Mouse (Mus musculus): Measurements from ENCODE around the gene CT030661.1.
"Not testable (repeated sequence)": the region's sequence is repeated elsewhere in the genome, so short reads cannot be mapped to it uniquely, and the experiment has no call there.

CT030661.1 gene

GRCm38 (mm10) chr17:22314730-22315226 lies at the start of gene CT030661.1:
TSS of gene CT030661.1 (minus strand) at chr17:22314837.
- peak; percentile 91 for DNase-seq (ENCODE audit: low read depth, low spot score)

DNA sequence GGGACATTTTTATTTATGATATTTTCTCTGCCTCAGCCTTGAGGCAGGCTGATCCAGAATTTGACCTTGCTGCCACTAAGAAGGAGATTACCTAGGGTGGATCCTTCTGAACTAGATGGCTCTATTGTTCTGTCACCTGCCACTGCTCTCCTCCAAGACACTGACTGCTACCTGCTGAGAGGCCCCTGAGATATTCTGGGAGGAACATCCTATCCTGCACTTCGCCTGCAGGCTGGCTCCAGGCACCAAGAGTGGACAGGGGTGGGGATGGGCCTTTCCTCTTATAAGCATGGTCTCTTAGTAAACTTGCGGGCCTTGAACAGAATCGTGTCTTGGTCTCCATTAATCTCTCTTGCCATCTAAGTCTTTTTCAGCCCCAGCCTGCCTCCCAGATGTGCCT lies 49.3 kb upstream of the CT030661.1 start:
- DNase-seq (ENCODE audit: low read depth, low spot score) = no peak

DNA sequence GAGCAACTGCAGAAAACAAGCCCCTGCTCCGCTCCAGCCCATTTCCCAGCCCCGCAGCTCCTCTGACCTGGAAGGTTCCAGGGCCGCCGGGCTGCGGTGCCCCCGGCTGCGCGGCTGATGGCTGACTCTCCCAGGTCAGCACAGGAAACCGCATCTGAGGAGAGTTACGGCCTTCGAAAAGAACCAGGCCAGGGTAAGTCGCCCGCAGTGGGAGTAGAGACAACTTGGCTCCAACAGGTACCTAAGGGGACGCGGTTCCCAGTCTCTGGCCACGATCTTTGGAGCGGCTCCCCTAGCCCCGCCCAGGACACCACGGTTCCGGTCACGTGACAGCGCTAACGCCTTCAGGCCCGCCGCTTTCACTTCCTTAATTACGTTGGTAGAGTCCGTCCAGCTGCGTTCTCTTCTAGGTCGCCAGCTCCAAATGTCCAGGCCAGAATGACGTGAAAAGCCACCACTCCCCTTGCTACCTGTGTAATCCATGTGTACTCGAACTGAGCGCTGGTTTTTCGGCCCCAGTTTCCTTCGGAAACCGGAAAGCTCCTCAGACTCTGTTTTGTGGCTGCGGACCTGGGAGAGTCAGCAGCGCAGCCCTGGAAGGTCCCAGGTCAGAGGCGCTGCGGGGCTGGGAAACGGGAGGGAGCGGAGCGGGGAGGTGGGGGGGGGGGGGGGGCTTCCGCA lies 46.6 kb upstream of the CT030661.1 start, which contains the start of the genes Zfp944 and Zfp758:
Gene Zfp944, minus strand, starts transcription at position 300 of the 681 bp plus-strand sequence.
Gene Zfp758, plus strand, starts transcription at position 353 of the 681 bp plus-strand sequence.
- peak; percentile 28 for DNase-seq (ENCODE audit: low read depth, low spot score)

- no peak for DNase-seq (ENCODE audit: low read depth, low spot score)
Measured at GRCm38 (mm10) chr17:22360572-22360971, 45.9 kb upstream of the CT030661.1 start.

GRCm38 (mm10) chr17:22352794-22353193 lies 38.2 kb upstream of the CT030661.1 start:
- DNase-seq (ENCODE audit: low read depth, low spot score) = peak; percentile 16

GRCm38 (mm10) chr17:22315247-22315646 lies 610 bp upstream of the CT030661.1 start:
- not testable (repeated sequence) for DNase-seq (ENCODE audit: low read depth, low spot score)

DNA sequence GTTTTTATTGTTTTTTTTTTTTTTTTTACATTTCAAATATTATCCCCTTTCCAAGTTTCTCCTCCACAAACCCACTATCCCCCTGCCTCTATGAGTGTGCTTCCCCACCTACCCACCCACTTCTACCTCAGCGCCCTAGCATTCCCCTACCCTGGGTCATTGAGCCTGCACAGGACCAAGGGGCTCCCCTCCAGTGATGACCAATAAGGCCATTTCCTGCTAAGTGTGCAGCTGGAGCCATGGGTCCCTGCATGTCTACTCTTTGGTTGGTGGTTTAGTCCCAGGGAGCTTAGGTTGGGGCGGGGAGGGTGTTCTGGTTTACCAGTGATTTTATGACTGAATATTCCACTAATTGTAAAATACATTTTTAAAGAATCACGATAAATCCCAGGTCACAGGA lies 418 bp downstream of the CT030661.1 start:
- DNase-seq (ENCODE audit: low read depth, low spot score) = not testable (repeated sequence)
